Mouse (Mus musculus) MEL (cell line): Measurements from ENCODE around the gene Aatk. TPM values are rescaled to one million over a fixed set of nuclear protein-coding genes. Genes with fewer than 3 reads are reported as not detected.

Experiments used
- DNase-seq: peaks from one replicate; pipeline ENCODE4 v3.0.0; 2011; ENCODE audit warnings: low read depth, low spot score
- H3K27ac ChIP-seq: 2 replicates; pipeline ENCODE4 v1.5.1; 2012; ENCODE audit warnings: low read depth, mild to moderate bottlenecking, control low read depth, low read length, moderate library complexity; ENCODE audit not compliant: control insufficient read depth
- H3K27me3 ChIP-seq, 2 experiments: fragments of 150-350 bp in 1 of 2; sonication (generic) in 1 of 2; 2 replicates each; pipeline ENCODE4 v1.6.1; 2012; ENCODE audit warnings: low read length in 2 of 2, mild to moderate bottlenecking in 2 of 2, improper control_type of control experiment in 1 of 2, moderate library complexity in 1 of 2; ENCODE audit not compliant: insufficient read depth in 2 of 2, control insufficient read depth in 1 of 2
- H3K36me3 ChIP-seq, 2 experiments: 2 replicates each; pipeline ENCODE4 v1.6.1; 2012 to 2014; ENCODE audit warnings: low read length in 2 of 2, improper control_type of control experiment in 1 of 2, inconsistent platforms in 1 of 2, mild to moderate bottlenecking in 1 of 2; ENCODE audit not compliant: insufficient read depth in 2 of 2, control insufficient read depth in 1 of 2
- H3K4me1 ChIP-seq, 2 experiments: fragments of 150-350 bp in 1 of 2; sonication (generic) in 1 of 2; 2 replicates each; pipeline ENCODE4 v1.6.1; 2012; ENCODE audit warnings: low read length in 2 of 2, improper control_type of control experiment in 1 of 2, mild to moderate bottlenecking in 1 of 2; ENCODE audit not compliant: insufficient read depth in 2 of 2, control insufficient read depth in 1 of 2
- H3K4me3 ChIP-seq, 2 experiments: fragments of 150-350 bp in 1 of 2; sonication (generic) in 1 of 2; 2 replicates each; pipeline ENCODE4 v1.5.1; 2012; ENCODE audit warnings: low read depth in 2 of 2, low read length in 2 of 2, mild to moderate bottlenecking in 2 of 2, moderate library complexity in 2 of 2, control low read depth in 1 of 2, improper control_type of control experiment in 1 of 2; ENCODE audit not compliant: control insufficient read depth in 1 of 2, insufficient read depth in 1 of 2
- H3K79me2 ChIP-seq: 2 replicates; pipeline ENCODE4 v1.6.1; 2012; ENCODE audit warnings: mild to moderate bottlenecking, low read length, moderate library complexity; ENCODE audit not compliant: control insufficient read depth, poor library complexity, insufficient read depth
- H3K9ac ChIP-seq: 2 replicates; pipeline ENCODE4 v1.6.1; 2012; ENCODE audit warnings: low read depth, mild to moderate bottlenecking, control low read depth, low read length, moderate library complexity; ENCODE audit not compliant: control insufficient read depth, poor library complexity, severe bottlenecking
- H3K9me3 ChIP-seq: fragments of 150-350 bp; sonication (generic); replicated peaks from 2 replicates; pipeline ENCODE4 v1.6.1; 2012; ENCODE audit warnings: mild to moderate bottlenecking, low read length, improper control_type of control experiment, moderate library complexity; ENCODE audit not compliant: insufficient read depth
- CTCF ChIP-seq, 3 experiments: IDR thresholded peaks in 2 of 3; conservative IDR thresholded peaks in 1 of 3; 2 replicates each; pipeline ENCODE4 v1.5.1; 2011 to 2012; ENCODE audit warnings: low read length in 3 of 3, low read depth in 2 of 3, mild to moderate bottlenecking in 2 of 3, improper control_type of control experiment in 1 of 3, inconsistent platforms in 1 of 3, mixed read lengths in 1 of 3, moderate library complexity in 1 of 3; ENCODE audit not compliant: control insufficient read depth in 1 of 3, insufficient read depth in 1 of 3, poor library complexity in 1 of 3, severe bottlenecking in 1 of 3
- E2F4 ChIP-seq: IDR thresholded peaks from 2 replicates; pipeline ENCODE4 v1.6.1; 2011; ENCODE audit warnings: low read depth, low read length, improper control_type of control experiment, borderline replicate concordance
- MAFK ChIP-seq: IDR thresholded peaks from 2 replicates; pipeline ENCODE4 v1.6.1; 2011; ENCODE audit warnings: low read depth, mild to moderate bottlenecking, low read length, improper control_type of control experiment, borderline replicate concordance
- MAZ ChIP-seq: IDR thresholded peaks from 2 replicates; pipeline ENCODE4 v1.6.1; 2012; ENCODE audit warnings: low read depth, mild to moderate bottlenecking, inconsistent platforms, low read length, improper control_type of control experiment
- MEF2A ChIP-seq: IDR thresholded peaks from 2 replicates; pipeline ENCODE4 v1.6.1; 2014; ENCODE audit warnings: low read depth, mild to moderate bottlenecking, inconsistent platforms, low read length, improper control_type of control experiment; ENCODE audit not compliant: poor library complexity, insufficient replicate concordance, severe bottlenecking; ENCODE audit errors: extremely low read depth
- MYB ChIP-seq: IDR thresholded peaks from 2 replicates; pipeline ENCODE4 v1.6.1; 2011; ENCODE audit warnings: mild to moderate bottlenecking, low read depth, low read length, improper control_type of control experiment
- NELFE ChIP-seq: IDR thresholded peaks from 2 replicates; pipeline ENCODE4 v1.6.1; 2011; ENCODE audit warnings: low read depth, low read length, improper control_type of control experiment
- NRF1 ChIP-seq: IDR thresholded peaks from 2 replicates; pipeline ENCODE4 v1.6.1; 2014; ENCODE audit warnings: low read depth, mild to moderate bottlenecking, inconsistent platforms, low read length, improper control_type of control experiment, moderate library complexity; ENCODE audit not compliant: poor library complexity, insufficient read depth, severe bottlenecking
- POLR2A ChIP-seq, 2 experiments: IDR thresholded peaks; 2 replicates each; pipeline ENCODE4 v1.6.1; 2011 to 2012; ENCODE audit warnings: low read length in 2 of 2, mild to moderate bottlenecking in 2 of 2, control low read depth in 1 of 2, improper control_type of control experiment in 1 of 2, low read depth in 1 of 2, moderate library complexity in 1 of 2; ENCODE audit not compliant: control insufficient read depth in 1 of 2, insufficient read depth in 1 of 2, poor library complexity in 1 of 2
- RCOR1 ChIP-seq: IDR thresholded peaks from 2 replicates; pipeline ENCODE4 v1.6.1; 2012; ENCODE audit warnings: low read depth, mild to moderate bottlenecking, inconsistent platforms, low read length, improper control_type of control experiment
- SMC3 ChIP-seq: IDR thresholded peaks from 2 replicates; pipeline ENCODE4 v1.6.1; 2011; ENCODE audit warnings: low read depth, low read length, improper control_type of control experiment
- TCF12 ChIP-seq: IDR thresholded peaks from 2 replicates; pipeline ENCODE4 v1.6.1; 2014; ENCODE audit warnings: low read depth, mild to moderate bottlenecking, inconsistent platforms, low read length, improper control_type of control experiment, moderate library complexity
- ZKSCAN1 ChIP-seq: IDR thresholded peaks from 2 replicates; pipeline ENCODE4 v1.6.1; 2012; ENCODE audit warnings: low read depth, mild to moderate bottlenecking, inconsistent platforms, low read length, improper control_type of control experiment, moderate library complexity
- polyA plus RNA-seq, 2 experiments: library from polyadenylated mRNA; stranded (reverse) in 1 of 2; unstranded in 1 of 2; fragments of >175 nt in 1 of 2; fragments of >200 nt in 1 of 2; gene quantifications; 2 replicates each; pipeline versions ENCODE4 v1.2.1 to v1.2.4; 2012; ENCODE audit warnings: low replicate concordance in 2 of 2, low read depth in 1 of 2; ENCODE audit not compliant: insufficient read length in 2 of 2, insufficient read depth in 1 of 2, missing spikeins in 1 of 2
- total RNA-seq: library from RNA; depleted of rRNA; stranded (reverse); fragments of 300-350 nt; gene quantifications from 2 replicates; pipeline ENCODE4 v1.2.3, GENCODE M21; 2012

Aatk gene
- total and polyA plus RNA-seq, 3 experiments: 0.04 TPM; not detected in 2

DNA sequence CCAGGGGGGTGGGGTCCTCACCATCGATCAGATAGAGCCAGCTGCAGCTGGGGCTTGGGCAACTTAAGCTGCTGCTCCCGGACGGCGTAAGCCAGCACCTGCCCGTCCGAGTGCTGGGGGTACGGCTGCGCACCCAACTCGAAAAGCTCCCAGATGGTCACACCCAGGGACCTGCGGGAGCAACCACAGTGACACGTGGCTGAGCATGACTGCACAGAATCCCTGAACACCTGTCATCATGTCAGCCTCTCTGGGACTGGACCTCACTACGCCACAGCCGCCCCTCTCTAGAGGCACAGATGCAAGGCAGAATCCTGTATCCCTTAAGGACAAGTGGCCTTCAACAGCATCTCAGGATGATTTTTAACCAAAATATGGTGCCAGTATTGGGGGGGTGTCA is 34.3 kb downstream of the Aatk start:
- no peak overlapping the region for H3K27ac ChIP-seq
- no peak overlapping the region for H3K4me3 ChIP-seq
- no peaks in the 10 kb centered on the region for H3K4me1 ChIP-seq
- no peaks in the 10 kb centered on the region for H3K36me3 ChIP-seq
- no peak overlapping the region for H3K9ac ChIP-seq
- H3K9me3 ChIP-seq: no peaks in the 10 kb centered on the region
- no peaks in the 10 kb centered on the region for H3K79me2 ChIP-seq
- DNase-seq: no peak
- H3K27me3 ChIP-seq: no peaks in the 10 kb centered on the region; a peak in 2 of 4 replicates
- TF ChIP-seq MAZ: no peak
- TF ChIP-seq E2F4: no peak
- TF ChIP-seq SMC3: no peak
- TF ChIP-seq NELFE: no peak
- no peak for TF ChIP-seq MYB
- TF ChIP-seq NRF1: no peak
- TF ChIP-seq MEF2A: no peak
- no peak for TF ChIP-seq MAFK
- no peak for TF ChIP-seq POLR2A (IDR thresholded peaks at IDR 0.05; ENCODE audit: control insufficient read depth in 1 of 2, insufficient read depth in 1 of 2, low read depth in 1 of 2, low read length in 2 of 2, poor library complexity in 1 of 2)
- no peak for TF ChIP-seq ZKSCAN1
- no peak for TF ChIP-seq RCOR1
- TF ChIP-seq, all 39 proteins: peak for 0

DNA sequence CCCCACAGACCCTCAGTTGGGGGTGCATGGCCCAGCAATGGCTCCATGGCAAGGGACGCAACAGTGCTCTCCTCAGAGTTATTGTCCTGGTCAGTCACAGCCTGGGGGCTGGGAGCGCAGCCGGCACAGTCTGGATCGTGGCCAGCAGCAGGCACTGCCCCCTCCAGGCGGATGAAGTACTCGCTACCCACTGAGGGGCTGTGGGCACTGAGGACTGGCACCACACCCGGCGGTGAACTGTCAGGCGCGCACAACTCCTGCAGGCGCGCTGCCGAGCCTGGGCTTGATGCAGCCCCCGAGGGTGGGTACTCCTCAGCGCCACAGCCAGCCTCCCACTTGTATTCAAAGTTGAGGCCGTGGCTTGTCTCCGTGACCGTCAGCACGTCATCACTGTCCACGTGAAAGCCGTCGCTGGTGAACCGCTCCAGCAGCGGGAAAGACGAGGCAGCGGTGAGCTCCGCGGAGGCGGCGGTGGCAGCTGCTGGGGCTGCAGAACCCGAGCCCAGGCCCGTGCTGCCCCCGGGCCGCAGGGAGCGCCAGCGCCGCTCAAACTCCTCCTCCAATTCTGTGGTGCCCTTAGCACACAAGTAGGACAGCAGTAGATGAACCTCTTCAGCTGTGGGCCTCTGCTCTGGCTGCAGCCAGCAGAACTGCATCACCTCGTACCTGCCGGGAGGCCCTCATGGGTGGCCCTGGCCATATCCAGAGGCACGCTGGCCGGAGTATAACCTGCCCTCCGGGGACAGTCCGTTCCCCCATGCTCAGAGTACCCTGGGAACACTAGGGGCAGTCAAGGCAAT is 35.0 kb downstream of the Aatk start:
- DNase-seq: no peak
- no peaks in the 10 kb centered on the region for H3K79me2 ChIP-seq
- H3K4me1 ChIP-seq: no peaks in the 10 kb centered on the region
- H3K4me3 ChIP-seq: no peak overlapping the region
- H3K9me3 ChIP-seq: no peaks in the 10 kb centered on the region
- H3K27me3 ChIP-seq: no peaks in the 10 kb centered on the region; a peak in 1 of 4 replicates
- no peak overlapping the region for H3K27ac ChIP-seq
- H3K36me3 ChIP-seq: no peaks in the 10 kb centered on the region
- no peak for TF ChIP-seq TCF12
- TF ChIP-seq NELFE: no peak
- peak in 1 of 3 experiments; percentile 33; a peak in 2 of 6 replicates for TF ChIP-seq CTCF (IDR thresholded peaks at IDR 0.05 in 2 of 3, conservative IDR thresholded peaks at IDR 0.05 in 1 of 3; ENCODE audit: control insufficient read depth in 1 of 3, insufficient read depth in 1 of 3, low read depth in 2 of 3, low read length in 3 of 3, poor library complexity in 1 of 3, severe bottlenecking in 1 of 3)
- no peak for TF ChIP-seq MAFK
- H3K9ac ChIP-seq: no peak overlapping the region
